Comparison of ENCODE assay signal across 21 mouse cellular contexts in the genomic region with DNA sequence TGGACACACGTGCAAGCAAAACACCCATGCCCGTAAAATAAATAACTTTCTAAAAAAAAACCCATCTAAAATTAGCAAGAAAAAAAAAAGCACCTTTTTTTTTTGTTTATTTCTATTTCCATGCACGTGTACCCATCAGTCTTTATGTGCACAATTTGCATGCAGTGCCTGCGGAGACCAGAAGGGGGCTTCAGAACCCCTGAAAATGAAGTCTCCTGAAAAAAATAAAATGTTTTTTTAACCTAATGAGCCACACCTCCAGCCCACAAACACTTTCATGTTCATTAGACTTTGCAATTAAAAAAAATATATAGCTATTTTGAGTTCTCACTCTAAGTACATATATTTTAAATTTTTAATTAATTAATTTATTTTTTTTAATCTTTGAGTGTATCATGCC.
DNase-seq lines count a peak whose midpoint lies in the region; ATAC-seq and TF ChIP-seq lines count a peak whose summit lies in the region.
"Had no signal": no experiment of that assay in that cellular context is flagged by ENCODE, and none has a peak within 500 bp of the region (broad histone marks: within the 10 kb centered on the region; RNA-seq: fewer than 3 reads in every experiment).

No protein-coding gene starts in this region.

- no peak for TF ChIP-seq EP300 in heart, adult 2 months (IDR thresholded peaks at IDR 0.05; ENCODE audit: insufficient read depth, low read depth, low read length)

- TF ChIP-seq CTCF in heart, adult 2 months (IDR thresholded peaks at IDR 0.05) = 0 out of 2 replicates have a peak, but pooled peaks have one; percentile 17

- H3K9ac ChIP-seq in heart, adult 2 months (ENCODE audit: low read depth, low read length) = no peak overlapping the region
- no peak overlapping the region for H3K9ac ChIP-seq in heart, embryonic 12.5 days
- no peak overlapping the region for H3K9ac ChIP-seq in intestine, embryonic 16.5 days (ENCODE audit: low read depth, low read length)
- H3K9ac ChIP-seq: embryonic facial prominence, embryonic 15.5 days; hindbrain, embryonic 15.5 days; limb, embryonic 15.5 days; liver, embryonic 15.5 days; neural tube, embryonic 12.5 days had no signal

- H3K9me3 ChIP-seq in heart, embryonic 12.5 days (replicated peaks) = peaks cover 4% of the 10 kb centered on the region; the same call in 1 of the 2 replicates
- H3K9me3 ChIP-seq in intestine, embryonic 16.5 days (ENCODE audit: control insufficient read depth, low read length) = no peaks in the 10 kb centered on the region
- H3K9me3 ChIP-seq: embryonic facial prominence, embryonic 15.5 days; hindbrain, embryonic 15.5 days; limb, embryonic 15.5 days; liver, embryonic 15.5 days; neural tube, embryonic 12.5 days had no signal

- no peak overlapping the region for H3K4me2 ChIP-seq in heart, embryonic 12.5 days
- no peak overlapping the region for H3K4me2 ChIP-seq in intestine, embryonic 16.5 days (ENCODE audit: low read depth, low read length)
- H3K4me2 ChIP-seq: embryonic facial prominence, embryonic 15.5 days; hindbrain, embryonic 15.5 days; limb, embryonic 15.5 days; liver, embryonic 15.5 days; midbrain, embryonic 11.5 days; neural tube, embryonic 12.5 days had no signal

- H3K79me2 ChIP-seq in heart, adult 2 months (replicated peaks; ENCODE audit: control insufficient read depth, insufficient read depth, low read length) = no peaks in the 10 kb centered on the region

- no peaks in the 10 kb centered on the region for H3K36me3 ChIP-seq in heart, adult 2 months (ENCODE audit: control insufficient read depth, insufficient read depth, low read length)
- no peaks in the 10 kb centered on the region for H3K36me3 ChIP-seq in heart, embryonic 12.5 days
- H3K36me3 ChIP-seq in intestine, embryonic 16.5 days (ENCODE audit: control insufficient read depth, insufficient read depth, low read length) = no peaks in the 10 kb centered on the region
- H3K36me3 ChIP-seq: embryonic facial prominence, embryonic 15.5 days; G1E; hindbrain, embryonic 15.5 days; limb, embryonic 15.5 days; liver, embryonic 15.5 days; neural tube, embryonic 12.5 days had no signal

- H3K27ac ChIP-seq in heart, adult 2 months = no peak overlapping the region
- no peak overlapping the region for H3K27ac ChIP-seq in heart, embryonic 12.5 days (ENCODE audit: poor library complexity, severe bottlenecking)
- H3K27ac ChIP-seq in intestine, embryonic 16.5 days (ENCODE audit: low read length) = no peak overlapping the region
- H3K27ac ChIP-seq: embryonic facial prominence, embryonic 15.5 days; hindbrain, embryonic 15.5 days; limb, embryonic 15.5 days; liver, embryonic 15.5 days; macrophage; neural tube, embryonic 12.5 days had no signal

- intact Hi-C loops in heart, adult 2 months (cut with DNase I) = no loop called here

- no peaks in the 10 kb centered on the region for H3K4me1 ChIP-seq in heart, adult 2 months (ENCODE audit: control insufficient read depth, insufficient read depth, low read length)
- peaks cover 18% of the 10 kb centered on the region for H3K4me1 ChIP-seq in heart, embryonic 12.5 days (replicated peaks)
- H3K4me1 ChIP-seq in intestine, embryonic 16.5 days (ENCODE audit: control insufficient read depth, insufficient read depth, low read length) = no peaks in the 10 kb centered on the region
- H3K4me1 ChIP-seq: embryonic facial prominence, embryonic 15.5 days; limb, embryonic 15.5 days; liver, embryonic 15.5 days had no signal

- ATAC-seq in heart, embryonic 12.5 days (ENCODE audit: insufficient number of reproducible peaks, low FRiP score) = no peak
- no peak for ATAC-seq in intestine, embryonic 16.5 days
- ATAC-seq in megakaryocyte progenitor cell, adult 5-6 weeks (replicated peaks; ENCODE audit: poor library complexity) = no peak

- DNase-seq in heart, adult 2 months = no peak
- peak; percentile 21 for DNase-seq in thymus, postnatal 14 days
- DNase-seq in thymus, adult 18-20 months = no peak
- peak; percentile 0 for DNase-seq in MEL-GATA-1-ER (ENCODE audit: extremely low read depth, low read depth)
- DNase-seq in induced T-regulatory cell, adult 2 months (ENCODE audit: low read depth) = peak; percentile 20
- DNase-seq: adrenal gland, adult 8-10 months; heart, adult 11 months; heart, postnatal 36 days; kidney, adult 11 months; spleen, adult 18-20 months had no signal

- TF ChIP-seq POLR2A in heart, adult 2 months (IDR thresholded peaks at IDR 0.05; ENCODE audit: insufficient read depth, low read depth, low read length) = no peak

- 77% methylated on average over 4 of the region's 4 CpGs for WGBS in heart, adult 2 months
- WGBS in heart, embryonic 12.5 days = 74% methylated on average over 4 of the region's 4 CpGs
- 83% methylated on average over 4 of the region's 4 CpGs for WGBS in intestine, embryonic 16.5 days

- no peaks in the 10 kb centered on the region for H3K27me3 ChIP-seq in heart, adult 2 months (ENCODE audit: control insufficient read depth, insufficient read depth, low read length)
- no peaks in the 10 kb centered on the region for H3K27me3 ChIP-seq in heart, embryonic 12.5 days (replicated peaks)
- no peaks in the 10 kb centered on the region for H3K27me3 ChIP-seq in intestine, embryonic 16.5 days (replicated peaks; ENCODE audit: control insufficient read depth, insufficient read depth, low read length)
- H3K27me3 ChIP-seq: embryonic facial prominence, embryonic 15.5 days; hindbrain, embryonic 15.5 days; limb, embryonic 15.5 days; liver, embryonic 15.5 days; neural tube, embryonic 12.5 days had no signal

- no peak overlapping the region for H3K4me3 ChIP-seq in heart, adult 2 months
- no peak overlapping the region for H3K4me3 ChIP-seq in heart, embryonic 12.5 days
- no peak overlapping the region for H3K4me3 ChIP-seq in intestine, embryonic 16.5 days (ENCODE audit: low read length)
- H3K4me3 ChIP-seq: embryonic facial prominence, embryonic 15.5 days; hindbrain, embryonic 15.5 days; limb, embryonic 15.5 days; liver, embryonic 15.5 days; neural tube, embryonic 12.5 days had no signal

Comparison
In these comparisons a context has a peak if more than half of its experiments do, and no peak if none do; other contexts are left out.
1. DNase-seq: peak in thymus, postnatal 14 days (single experiment), MEL-GATA-1-ER (single experiment) and induced T-regulatory cell, adult 2 months (single experiment); none in heart, adult 2 months (0 of 2) and thymus, adult 18-20 months (0 of 2).